In genomic region chr6:142414597-142414996, GRCm38 (mm10) we compare ENCODE assay signal across 9 mouse cellular contexts. TPM values are rescaled to one million over a fixed set of nuclear protein-coding genes. Genes with fewer than 3 reads are reported as not detected.
DNase-seq lines count a peak whose midpoint lies in the region; ATAC-seq and TF ChIP-seq lines count a peak whose summit lies in the region.
"Had no signal": no experiment of that assay in that cellular context is flagged by ENCODE, and none has a peak within 500 bp of the region (broad histone marks: within the 10 kb centered on the region; RNA-seq: fewer than 3 reads in every experiment).

No protein-coding gene starts in this region.

- peak overlapping the region; percentile 40 for H3K4me3 ChIP-seq in kidney, embryonic 14.5 days (ENCODE audit: low read length)
- H3K4me3 ChIP-seq in forebrain, embryonic 11.5 days (ENCODE audit: low read depth, low read length) = peak overlapping the region; percentile 29
- peak overlapping the region; percentile 25 for H3K4me3 ChIP-seq in limb, embryonic 14.5 days (replicated peaks; ENCODE audit: low read length)
- no peak overlapping the region for H3K4me3 ChIP-seq in left cerebral cortex, adult 2 months

- peak overlapping the region; percentile 65 for H3K4me2 ChIP-seq in kidney, embryonic 14.5 days (replicated peaks; ENCODE audit: low read depth, low read length)
- peak overlapping the region; percentile 58 for H3K4me2 ChIP-seq in forebrain, embryonic 11.5 days (ENCODE audit: low read depth, low read length, severe bottlenecking)
- H3K4me2 ChIP-seq in limb, embryonic 14.5 days (replicated peaks; ENCODE audit: low read depth, low read length, severe bottlenecking) = peak overlapping the region; percentile 44; the same call in 1 of the 2 replicates

- TF ChIP-seq POLR2A in limb, embryonic 14.5 days (IDR thresholded peaks at IDR 0.05; ENCODE audit: borderline replicate concordance, extremely low read depth, insufficient read depth, insufficient read length) = no peak

- no peaks in the 10 kb centered on the region for H3K9me3 ChIP-seq in kidney, embryonic 14.5 days (ENCODE audit: control insufficient read depth, low read length)
- H3K9me3 ChIP-seq in forebrain, embryonic 11.5 days (ENCODE audit: control insufficient read depth, low read length) = no peaks in the 10 kb centered on the region
- no peaks in the 10 kb centered on the region for H3K9me3 ChIP-seq in limb, embryonic 14.5 days (ENCODE audit: control insufficient read depth, low read length)

- no peak overlapping the region for H3K27ac ChIP-seq in kidney, embryonic 14.5 days (ENCODE audit: low read depth, low read length)
- H3K27ac ChIP-seq in forebrain, embryonic 11.5 days (ENCODE audit: low read depth, low read length) = no peak overlapping the region
- H3K27ac ChIP-seq in limb, embryonic 14.5 days (replicated peaks; ENCODE audit: low read depth, low read length) = no peak overlapping the region
- no peak overlapping the region for H3K27ac ChIP-seq in left cerebral cortex, adult 2 months

- no peak for DNase-seq in kidney, postnatal 14 days
- DNase-seq in forebrain, embryonic 11.5 days (ENCODE audit: low spot score) = peak; percentile 66
- no peak for DNase-seq in limb, embryonic 14.5 days (ENCODE audit: low spot score)
- DNase-seq in retina, embryonic 14.5 days (ENCODE audit: low spot score) = peak; percentile 32
- DNase-seq in cerebellum, postnatal 36 days = no peak
- DNase-seq in left cerebral cortex, adult 2 months (ENCODE audit: extremely low spot score in 1 of 2, low spot score in 2 of 2) = no peak
- DNase-seq in layer of hippocampus, adult 18-20 months (ENCODE audit: low spot score in 2 of 2) = no peak
- DNase-seq: kidney, adult 2 months had no signal

- intact Hi-C loops in left cerebral cortex, adult 2 months (cut with DNase I) = no loop called here

- no peak overlapping the region for H3K9ac ChIP-seq in kidney, embryonic 14.5 days (ENCODE audit: low read depth, low read length)
- peak overlapping the region; percentile 43; the same call in 1 of the 2 replicates for H3K9ac ChIP-seq in forebrain, embryonic 11.5 days (ENCODE audit: low read length)
- H3K9ac ChIP-seq in limb, embryonic 14.5 days (ENCODE audit: low read depth, low read length, severe bottlenecking) = peak overlapping the region; percentile 38; the same call in 1 of the 2 replicates

- WGBS in kidney, embryonic 14.5 days = 4% methylated on average over 20 of the region's 24 CpGs
- under 1% methylated on average over 23 of the region's 24 CpGs for WGBS in forebrain, embryonic 11.5 days
- WGBS in limb, embryonic 14.5 days = 3% methylated on average over 19 of the region's 24 CpGs

- TF ChIP-seq CTCF in left cerebral cortex, adult 2 months (IDR thresholded peaks at IDR 0.05) = no peak

- peaks cover 24% of the 10 kb centered on the region for H3K27me3 ChIP-seq in kidney, embryonic 14.5 days (ENCODE audit: control insufficient read depth, insufficient read depth, low read length)
- peaks cover 14% of the 10 kb centered on the region for H3K27me3 ChIP-seq in forebrain, embryonic 11.5 days (ENCODE audit: control insufficient read depth, insufficient read depth, low read length)
- H3K27me3 ChIP-seq in limb, embryonic 14.5 days (ENCODE audit: control insufficient read depth, insufficient read depth, low read length) = peaks cover 31% of the 10 kb centered on the region

- peak; percentile 70; the same call in 1 of the 2 replicates for ATAC-seq in kidney, embryonic 14.5 days (ENCODE audit: low FRiP score, low TSS enrichment)
- peak; percentile 34 for ATAC-seq in forebrain, embryonic 11.5 days (replicated peaks; ENCODE audit: low FRiP score)
- no peak for ATAC-seq in limb, embryonic 14.5 days (ENCODE audit: low FRiP score, low read depth)

- H3K4me1 ChIP-seq in kidney, embryonic 14.5 days (ENCODE audit: control insufficient read depth, insufficient read depth, low read length) = 0 out of 2 replicates have a peak, but pooled peaks cover 3% of the 10 kb centered on the region
- peaks cover 2% of the 10 kb centered on the region; the same call in 1 of the 2 replicates for H3K4me1 ChIP-seq in forebrain, embryonic 11.5 days (replicated peaks; ENCODE audit: control insufficient read depth, insufficient read depth, low read length)
- H3K4me1 ChIP-seq in limb, embryonic 14.5 days (ENCODE audit: control insufficient read depth, insufficient read depth, low read length) = no peaks in the 10 kb centered on the region

- no peaks in the 10 kb centered on the region for H3K36me3 ChIP-seq in kidney, embryonic 14.5 days (ENCODE audit: control insufficient read depth, insufficient read depth, low read length)
- no peaks in the 10 kb centered on the region for H3K36me3 ChIP-seq in forebrain, embryonic 11.5 days (ENCODE audit: control insufficient read depth, insufficient read depth, low read length)
- H3K36me3 ChIP-seq in limb, embryonic 14.5 days (ENCODE audit: control insufficient read depth, insufficient read depth, low read length) = no peaks in the 10 kb centered on the region; the same call in 1 of the 2 replicates

RNA-seq across cellular contexts. Expression of gene Spx, which starts 1.4 kb away (rescaled TPM):
- polyA plus RNA-seq in kidney, embryonic 14.5 days (2014; fragmentation: Nextera tagmentation; extraction: Ambion mirVana) = 0.43 and 0.95 TPM in 2 replicates
- polyA plus RNA-seq in forebrain, embryonic 11.5 days (2014; fragmentation: Nextera tagmentation; extraction: Ambion mirVana) = 0.87 and 1.3 TPM in 2 replicates
- polyA plus RNA-seq in limb, embryonic 14.5 days (2012; rRNA removed) = 8.0 and 8.4 TPM in 2 replicates
- polyA plus RNA-seq in limb, embryonic 14.5 days (2014; fragmentation: Nextera tagmentation; extraction: Ambion mirVana) = 0.59 and 1.6 TPM in 2 replicates
- 1 to 10 TPM; 2.1 to 4.0 TPM for total RNA-seq in left cerebral cortex, adult 2 months (2021)
- 1 to 10 TPM in 1 of 2 experiments, under 1 TPM in 1; 0.94 to 2.0 TPM for total RNA-seq in layer of hippocampus, adult 18-20 months (2021)

RNA-seq across cellular contexts. Expression of gene Golt1b, which starts 27.6 kb away (rescaled TPM):
- polyA plus RNA-seq in kidney, embryonic 14.5 days (2014; fragmentation: Nextera tagmentation; extraction: Ambion mirVana) = 110 and 122 TPM in 2 replicates
- 104 TPM in 2 replicates for polyA plus RNA-seq in forebrain, embryonic 11.5 days (2014; fragmentation: Nextera tagmentation; extraction: Ambion mirVana)
- 39.3 and 41.0 TPM in 2 replicates for polyA plus RNA-seq in limb, embryonic 14.5 days (2012; rRNA removed)
- polyA plus RNA-seq in limb, embryonic 14.5 days (2014; fragmentation: Nextera tagmentation; extraction: Ambion mirVana) = 136 and 142 TPM in 2 replicates
- 10 to 100 TPM; 34.5 to 37.3 TPM for total RNA-seq in left cerebral cortex, adult 2 months (2021)
- 10 to 100 TPM; 32.1 to 32.8 TPM for total RNA-seq in layer of hippocampus, adult 18-20 months (2021)

RNA-seq across cellular contexts. Expression of gene Recql, which starts 27.7 kb away (rescaled TPM):
- 18.3 and 30.8 TPM in 2 replicates for polyA plus RNA-seq in kidney, embryonic 14.5 days (2014; fragmentation: Nextera tagmentation; extraction: Ambion mirVana)
- 44.7 and 48.3 TPM in 2 replicates for polyA plus RNA-seq in forebrain, embryonic 11.5 days (2014; fragmentation: Nextera tagmentation; extraction: Ambion mirVana)
- 23.0 and 23.9 TPM in 2 replicates for polyA plus RNA-seq in limb, embryonic 14.5 days (2012; rRNA removed)
- polyA plus RNA-seq in limb, embryonic 14.5 days (2014; fragmentation: Nextera tagmentation; extraction: Ambion mirVana) = 25.7 and 26.7 TPM in 2 replicates
- 10 to 100 TPM; 21.9 to 24.5 TPM for total RNA-seq in left cerebral cortex, adult 2 months (2021)
- 10 to 100 TPM; 22.9 to 28.0 TPM for total RNA-seq in layer of hippocampus, adult 18-20 months (2021)

RNA-seq across cellular contexts. Expression of gene Gys2, which starts 58.3 kb away (rescaled TPM):
- polyA plus RNA-seq in kidney, embryonic 14.5 days (2014; fragmentation: Nextera tagmentation; extraction: Ambion mirVana) = not detected in 2 replicates
- not detected in 2 replicates for polyA plus RNA-seq in forebrain, embryonic 11.5 days (2014; fragmentation: Nextera tagmentation; extraction: Ambion mirVana)
- 0.03 TPM in 1 of 2 replicates, not detected in the other for polyA plus RNA-seq in limb, embryonic 14.5 days (2012; rRNA removed)
- polyA plus RNA-seq in limb, embryonic 14.5 days (2014; fragmentation: Nextera tagmentation; extraction: Ambion mirVana) = not detected in 2 replicates
- not detected for total RNA-seq in left cerebral cortex, adult 2 months (2021)
- total RNA-seq in layer of hippocampus, adult 18-20 months (2021) = under 1 TPM; 0.12 to 0.28 TPM

Comparison
In these comparisons a context has a peak if more than half of its experiments do, and no peak if none do; other contexts are left out.
1. DNase-seq: peak in forebrain, embryonic 11.5 days (single experiment) and retina, embryonic 14.5 days (single experiment); none in kidney, postnatal 14 days (single experiment), limb, embryonic 14.5 days (single experiment), cerebellum, postnatal 36 days (0 of 2), left cerebral cortex, adult 2 months (0 of 2) and layer of hippocampus, adult 18-20 months (0 of 2).
2. Peak in every context shown above with its lines, with median percentiles within 50 percentile points of each other: H3K4me2 ChIP-seq.